22 mouse cellular contexts compared by ENCODE assay signal in the genomic region with DNA sequence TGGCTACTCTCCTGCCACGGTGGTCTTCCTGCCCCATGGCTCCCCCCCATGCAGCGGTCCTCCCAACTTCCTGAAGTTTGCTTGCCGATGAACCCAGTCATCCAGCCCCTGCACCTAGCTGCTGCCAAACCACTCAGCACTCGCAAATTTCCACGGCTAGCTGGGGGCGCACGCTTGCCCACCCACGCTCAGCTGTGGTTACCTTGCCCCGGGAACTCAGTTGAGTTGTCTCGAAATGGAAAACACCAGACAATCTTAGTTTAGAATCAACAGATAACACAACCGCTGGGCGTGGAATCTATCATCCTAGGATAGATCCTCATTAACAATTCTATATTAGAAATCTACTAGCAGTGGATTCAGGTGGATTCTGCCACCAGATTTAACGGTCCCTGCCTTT.
DNase-seq lines count a peak whose midpoint lies in the region; TF ChIP-seq lines count a peak whose summit lies in the region.
"Had no signal": no experiment of that assay in that cellular context is flagged by ENCODE, and none has a peak within 500 bp of the region (broad histone marks: within the 10 kb centered on the region; RNA-seq: fewer than 3 reads in every experiment).

No protein-coding gene starts in this region.

- H3K36me3 ChIP-seq in E14TG2a.4 (ENCODE audit: insufficient read depth, low read length): no peaks in the 10 kb centered on the region
- H3K36me3 ChIP-seq: embryonic facial prominence, embryonic 12.5 days; embryonic facial prominence, embryonic 15.5 days; heart, embryonic 13.5 days; hindbrain, embryonic 12.5 days; hindbrain, embryonic 15.5 days had no signal

- H3K4me1 ChIP-seq in E14TG2a.4 (replicated peaks; ENCODE audit: low read depth, low read length): no peaks in the 10 kb centered on the region
- H3K4me1 ChIP-seq: embryonic facial prominence, embryonic 12.5 days; embryonic facial prominence, embryonic 15.5 days; hindbrain, embryonic 12.5 days; hindbrain, embryonic 15.5 days had no signal

- peak; percentile 58 for DNase-seq in CD4-positive helper T cell, adult 2 months (ENCODE audit: low read depth, low spot score)
- peak; percentile 60 for DNase-seq in CD4-positive, CD25-positive, alpha-beta regulatory T cell, adult 2 months (ENCODE audit: low read depth, low spot score)
- peak; percentile 56 for DNase-seq in induced T-regulatory cell, adult 2 months (ENCODE audit: low read depth)
- no peak for DNase-seq in MN1 (ENCODE audit: low spot score)
- DNase-seq in kidney, adult 18-20 months: no peak
- no peak for DNase-seq in spleen, adult 12 weeks (ENCODE audit: low spot score)
- DNase-seq: adrenal gland, postnatal 14 days; cerebellum, adult 11 months; cerebellum, adult 2 months; cerebellum, adult 9-11 months; cerebellum, postnatal 25 days; forebrain, postnatal 0 days; gastrocnemius, adult 2 months; gastrocnemius, postnatal 14 days; heart, adult 18-20 months; kidney, adult 2 months had no signal

- no peaks in the 10 kb centered on the region for H3K9me3 ChIP-seq in E14TG2a.4 (ENCODE audit: low read length)
- H3K9me3 ChIP-seq: embryonic facial prominence, embryonic 12.5 days; embryonic facial prominence, embryonic 15.5 days; heart, embryonic 13.5 days; hindbrain, embryonic 12.5 days; hindbrain, embryonic 15.5 days had no signal

- 0 out of 2 replicates have a peak overlapping the region, but pooled peaks have one; percentile 29 for H3K4me3 ChIP-seq in E14TG2a.4 (replicated peaks; ENCODE audit: low read length)
- H3K4me3 ChIP-seq: embryonic facial prominence, embryonic 12.5 days; embryonic facial prominence, embryonic 15.5 days; gastrocnemius, adult 2 months; heart, embryonic 13.5 days; hindbrain, embryonic 12.5 days; hindbrain, embryonic 15.5 days had no signal

- TF ChIP-seq CTCF in E14TG2a.4 (conservative IDR thresholded peaks at IDR 0.05; ENCODE audit: low read length): no peak

- H3K27me3 ChIP-seq in E14TG2a.4 (ENCODE audit: insufficient read depth, low read length): no peaks in the 10 kb centered on the region
- H3K27me3 ChIP-seq: embryonic facial prominence, embryonic 12.5 days; embryonic facial prominence, embryonic 15.5 days; heart, embryonic 13.5 days; hindbrain, embryonic 12.5 days; hindbrain, embryonic 15.5 days had no signal

Comparison
In these comparisons a context has a peak if more than half of its experiments do, and no peak if none do; other contexts are left out.
1. DNase-seq: peak in CD4-positive helper T cell, adult 2 months (single experiment), CD4-positive, CD25-positive, alpha-beta regulatory T cell, adult 2 months (single experiment) and induced T-regulatory cell, adult 2 months (single experiment); none in MN1 (single experiment), kidney, adult 18-20 months (single experiment) and spleen, adult 12 weeks (single experiment).